Mouse (Mus musculus): ENCODE data around the gene Rnasek. TPM values are rescaled to one million over a fixed set of nuclear protein-coding genes. Genes with fewer than 3 reads are reported as not detected.

Gene Rnasek
- polyA plus RNA-seq, 1 experiment from 2014 or later, result 164 TPM

- Histone ChIP-seq H3K4me2 (replicated peaks; ENCODE audit: low read depth, low read length) (no peak overlapping the region), H3K9me3 (ENCODE audit: control insufficient read depth, low read depth, low read length) (no peaks in the 10 kb centered on the region), H3K27ac (ENCODE audit: low read length) (no peak overlapping the region), H3K9ac (replicated peaks; ENCODE audit: low read depth, low read length) (no peak overlapping the region), H3K4me3 (ENCODE audit: low read depth, low read length) (no peak overlapping the region), H3K27me3 (ENCODE audit: control insufficient read depth, insufficient read depth, low read length) (peaks cover 17% of the 10 kb centered on the region), H3K36me3 (ENCODE audit: control insufficient read depth, insufficient read depth, low read length) (no peaks in the 10 kb centered on the region; the same call in 1 of the 2 replicates), H3K4me1 (ENCODE audit: control insufficient read depth, insufficient read depth, low read length) (peaks cover 21% of the 10 kb centered on the region; the same call in 1 of the 2 replicates)
- WGBS, result 90% methylated on average over 15 of the region's 15 CpGs
- ATAC-seq (ENCODE audit: insufficient number of reproducible peaks, insufficient read depth, low FRiP score, low read depth), result no peak
Observed at GRCm38 (mm10) chr11:70218741-70219470, 20.7 kb downstream of the Rnasek start.

DNA sequence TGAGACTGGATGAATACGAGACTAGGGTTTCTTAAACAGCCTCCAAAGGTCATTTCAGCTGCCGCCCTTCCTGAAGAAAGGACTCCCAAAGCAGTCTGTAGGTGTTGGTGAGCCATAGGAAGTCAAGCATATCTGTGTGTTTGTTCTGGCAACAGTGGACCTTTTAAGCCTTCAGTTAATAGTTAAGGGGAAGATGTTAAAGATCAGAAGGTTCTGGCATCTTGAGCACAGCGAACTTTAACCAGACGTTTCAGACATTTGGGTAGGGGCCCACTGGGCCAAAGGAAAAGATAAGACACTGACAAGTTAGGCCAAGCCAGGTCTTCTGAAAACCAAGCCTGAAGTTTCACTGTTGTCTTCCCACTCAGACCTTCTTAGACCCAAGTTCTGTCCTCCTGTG is 21.6 kb downstream of the Rnasek start:
- no peak overlapping the region for H3K9ac ChIP-seq (replicated peaks; ENCODE audit: low read depth, low read length)
- no peaks in the 10 kb centered on the region; the same call in 1 of the 2 replicates for H3K36me3 ChIP-seq (ENCODE audit: control insufficient read depth, insufficient read depth, low read length)
- H3K27me3 ChIP-seq (ENCODE audit: control insufficient read depth, insufficient read depth, low read length), result peaks cover 22% of the 10 kb centered on the region
- H3K4me1 ChIP-seq (ENCODE audit: control insufficient read depth, insufficient read depth, low read length), result peaks cover 21% of the 10 kb centered on the region; the same call in 1 of the 2 replicates
- H3K4me3 ChIP-seq (ENCODE audit: low read depth, low read length), result no peak overlapping the region
- no peaks in the 10 kb centered on the region for H3K9me3 ChIP-seq (ENCODE audit: control insufficient read depth, low read depth, low read length)
- H3K4me2 ChIP-seq (replicated peaks; ENCODE audit: low read depth, low read length), result no peak overlapping the region
- WGBS, result 71% methylated on average over 4 of the region's 4 CpGs
- H3K27ac ChIP-seq (ENCODE audit: low read length), result no peak overlapping the region
- no peak for ATAC-seq (ENCODE audit: insufficient number of reproducible peaks, insufficient read depth, low FRiP score, low read depth)

DNA sequence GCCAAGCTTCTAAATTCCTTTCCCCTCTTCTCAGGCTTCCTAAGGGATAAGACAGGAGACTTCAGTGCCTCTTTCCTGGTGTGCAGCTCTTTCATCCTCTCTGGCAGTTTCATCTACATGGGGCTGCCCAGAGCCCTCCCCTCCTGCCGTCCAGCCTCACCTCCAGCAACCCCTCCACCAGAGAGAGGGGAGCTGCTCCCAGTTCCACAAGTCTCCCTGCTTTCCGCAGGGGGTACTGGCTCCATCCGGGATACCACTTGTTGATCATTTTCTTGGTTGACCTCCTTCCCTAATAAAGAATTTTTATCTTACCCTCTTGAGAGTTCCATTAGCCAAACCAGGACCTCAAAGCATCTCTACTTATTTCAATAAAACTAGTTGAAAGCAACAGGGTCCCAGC is 23.5 kb downstream of the Rnasek start:
- H3K27ac ChIP-seq (ENCODE audit: low read length), result no peak overlapping the region
- no peaks in the 10 kb centered on the region for H3K9me3 ChIP-seq (ENCODE audit: control insufficient read depth, low read depth, low read length)
- no peaks in the 10 kb centered on the region; the same call in 1 of the 2 replicates for H3K36me3 ChIP-seq (ENCODE audit: control insufficient read depth, insufficient read depth, low read length)
- WGBS, result 61% methylated on average over 3 of the region's 3 CpGs
- H3K4me1 ChIP-seq (ENCODE audit: control insufficient read depth, insufficient read depth, low read length), result peaks cover 16% of the 10 kb centered on the region; the same call in 1 of the 2 replicates
- ATAC-seq (ENCODE audit: insufficient number of reproducible peaks, insufficient read depth, low FRiP score, low read depth), result no peak
- peaks cover 22% of the 10 kb centered on the region for H3K27me3 ChIP-seq (ENCODE audit: control insufficient read depth, insufficient read depth, low read length)
- no peak overlapping the region for H3K9ac ChIP-seq (replicated peaks; ENCODE audit: low read depth, low read length)
- H3K4me3 ChIP-seq (ENCODE audit: low read depth, low read length), result no peak overlapping the region
- H3K4me2 ChIP-seq (replicated peaks; ENCODE audit: low read depth, low read length), result no peak overlapping the region

DNA sequence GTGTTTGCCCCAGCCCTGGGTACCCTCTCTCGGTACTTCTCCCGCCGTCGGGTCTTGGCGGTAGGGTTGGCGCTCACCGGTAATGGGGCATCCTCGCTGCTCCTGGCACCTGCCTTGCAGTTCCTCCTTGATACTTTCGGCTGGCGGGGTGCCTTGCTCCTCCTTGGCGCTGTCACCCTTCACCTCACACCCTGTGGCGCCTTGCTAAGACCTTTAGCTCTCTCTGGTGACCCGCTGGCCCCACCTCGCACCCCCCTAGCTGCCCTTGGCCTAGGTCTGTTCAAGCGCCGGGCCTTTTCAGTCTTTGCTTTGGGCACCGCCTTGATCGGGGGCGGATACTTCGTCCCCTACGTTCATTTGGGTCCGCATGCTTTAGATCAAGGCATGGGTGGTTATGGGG is 24.3 kb downstream of the Rnasek start:
- Histone ChIP-seq H3K27me3 (ENCODE audit: control insufficient read depth, insufficient read depth, low read length) (peaks cover 22% of the 10 kb centered on the region), H3K4me2 (replicated peaks; ENCODE audit: low read depth, low read length) (no peak overlapping the region)

DNA sequence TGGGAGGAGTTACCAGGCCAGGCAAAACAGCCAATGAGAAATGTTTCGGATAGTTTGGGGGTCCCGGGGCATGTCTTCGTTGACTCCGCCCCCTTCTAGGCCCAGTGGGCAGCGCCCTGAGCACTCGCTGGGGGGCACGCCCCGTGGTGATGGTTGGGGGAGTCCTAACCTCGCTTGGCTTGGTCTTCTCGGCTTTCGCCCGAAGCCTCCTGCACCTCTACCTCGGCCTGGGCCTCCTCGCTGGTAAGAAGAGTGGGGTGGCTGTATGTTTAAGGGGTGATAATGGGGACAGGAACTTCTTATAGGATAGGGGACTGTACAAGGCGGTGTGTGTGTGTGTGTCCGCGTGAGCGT is 24.8 kb downstream of the Rnasek start:
- Histone ChIP-seq H3K36me3 (ENCODE audit: control insufficient read depth, insufficient read depth, low read length) (no peaks in the 10 kb centered on the region; the same call in 1 of the 2 replicates), H3K9me3 (ENCODE audit: control insufficient read depth, low read depth, low read length) (no peaks in the 10 kb centered on the region), H3K4me2 (replicated peaks; ENCODE audit: low read depth, low read length) (peak overlapping the region; percentile 48), H3K27ac (ENCODE audit: low read length) (no peak overlapping the region), H3K9ac (replicated peaks; ENCODE audit: low read depth, low read length) (no peak overlapping the region), H3K4me1 (ENCODE audit: control insufficient read depth, insufficient read depth, low read length) (peaks cover 12% of the 10 kb centered on the region; the same call in 1 of the 2 replicates), H3K27me3 (ENCODE audit: control insufficient read depth, insufficient read depth, low read length) (peaks cover 22% of the 10 kb centered on the region), H3K4me3 (ENCODE audit: low read depth, low read length) (peak overlapping the region; percentile 25)
- ATAC-seq (ENCODE audit: insufficient number of reproducible peaks, insufficient read depth, low FRiP score, low read depth), result peak; percentile 4; the same call in 1 of the 2 replicates
- 9% methylated on average over 18 of the region's 18 CpGs for WGBS

More for the DNA sequence above, 24.3 kb downstream of the Rnasek start:
- Histone ChIP-seq H3K4me3 (ENCODE audit: low read depth, low read length) (no peak overlapping the region), H3K9me3 (ENCODE audit: control insufficient read depth, low read depth, low read length) (no peaks in the 10 kb centered on the region), H3K36me3 (ENCODE audit: control insufficient read depth, insufficient read depth, low read length) (no peaks in the 10 kb centered on the region; the same call in 1 of the 2 replicates), H3K4me1 (ENCODE audit: control insufficient read depth, insufficient read depth, low read length) (peaks cover 16% of the 10 kb centered on the region; the same call in 1 of the 2 replicates), H3K27ac (ENCODE audit: low read length) (no peak overlapping the region), H3K9ac (replicated peaks; ENCODE audit: low read depth, low read length) (no peak overlapping the region)
- WGBS, result 18% methylated on average over 22 of the region's 22 CpGs
- no peak for ATAC-seq (ENCODE audit: insufficient number of reproducible peaks, insufficient read depth, low FRiP score, low read depth)

- no peaks in the 10 kb centered on the region for H3K9me3 ChIP-seq (ENCODE audit: control insufficient read depth, low read depth, low read length)
- H3K4me1 ChIP-seq (ENCODE audit: control insufficient read depth, insufficient read depth, low read length), result peaks cover 11% of the 10 kb centered on the region; the same call in 1 of the 2 replicates
- H3K4me2 ChIP-seq (replicated peaks; ENCODE audit: low read depth, low read length), result peak overlapping the region; percentile 48
- H3K9ac ChIP-seq (replicated peaks; ENCODE audit: low read depth, low read length), result no peak overlapping the region; the same call in 1 of the 2 replicates
- peak overlapping the region; percentile 25 for H3K4me3 ChIP-seq (ENCODE audit: low read depth, low read length)
- H3K27me3 ChIP-seq (ENCODE audit: control insufficient read depth, insufficient read depth, low read length), result peaks cover 22% of the 10 kb centered on the region
- H3K36me3 ChIP-seq (ENCODE audit: control insufficient read depth, insufficient read depth, low read length), result no peaks in the 10 kb centered on the region; the same call in 1 of the 2 replicates
- WGBS, result 1% methylated on average over 46 of the region's 46 CpGs
- H3K27ac ChIP-seq (ENCODE audit: low read length), result no peak overlapping the region
- 0 out of 2 replicates have a peak, but pooled peaks have one; percentile 10 for ATAC-seq (ENCODE audit: insufficient number of reproducible peaks, insufficient read depth, low FRiP score, low read depth)
Observed at GRCm38 (mm10) chr11:70214191-70214855, 25.3 kb downstream of the Rnasek start.

GRCm38 (mm10) chr11:70213736-70214135 is 25.9 kb downstream of the Rnasek start:
- no peaks in the 10 kb centered on the region for H3K9me3 ChIP-seq (ENCODE audit: control insufficient read depth, low read depth, low read length)
- H3K4me3 ChIP-seq (ENCODE audit: low read depth, low read length), result peak overlapping the region; percentile 25
- no peak overlapping the region for H3K27ac ChIP-seq (ENCODE audit: low read length)
- H3K4me2 ChIP-seq (replicated peaks; ENCODE audit: low read depth, low read length), result peak overlapping the region; percentile 48
- H3K9ac ChIP-seq (replicated peaks; ENCODE audit: low read depth, low read length), result no peak overlapping the region; the same call in 1 of the 2 replicates
- H3K36me3 ChIP-seq (ENCODE audit: control insufficient read depth, insufficient read depth, low read length), result no peaks in the 10 kb centered on the region; the same call in 1 of the 2 replicates
- 8% methylated on average over 24 of the region's 26 CpGs for WGBS
- 0 out of 2 replicates have a peak, but pooled peaks have one; percentile 34 for ATAC-seq (ENCODE audit: insufficient number of reproducible peaks, insufficient read depth, low FRiP score, low read depth)
- H3K27me3 ChIP-seq (ENCODE audit: control insufficient read depth, insufficient read depth, low read length), result peaks cover 22% of the 10 kb centered on the region
- peaks cover 8% of the 10 kb centered on the region; the same call in 1 of the 2 replicates for H3K4me1 ChIP-seq (ENCODE audit: control insufficient read depth, insufficient read depth, low read length)

GRCm38 (mm10) chr11:70212896-70213295 is 26.7 kb downstream of the Rnasek start:
- 13% methylated on average over 9 of the region's 9 CpGs for WGBS
- Histone ChIP-seq H3K4me2 (replicated peaks; ENCODE audit: low read depth, low read length) (no peak overlapping the region), H3K4me1 (ENCODE audit: control insufficient read depth, insufficient read depth, low read length) (peaks cover 5% of the 10 kb centered on the region; the same call in 1 of the 2 replicates), H3K27ac (ENCODE audit: low read length) (no peak overlapping the region), H3K27me3 (ENCODE audit: control insufficient read depth, insufficient read depth, low read length) (peaks cover 22% of the 10 kb centered on the region), H3K9me3 (ENCODE audit: control insufficient read depth, low read depth, low read length) (no peaks in the 10 kb centered on the region), H3K36me3 (ENCODE audit: control insufficient read depth, insufficient read depth, low read length) (no peaks in the 10 kb centered on the region; the same call in 1 of the 2 replicates), H3K4me3 (ENCODE audit: low read depth, low read length) (no peak overlapping the region), H3K9ac (replicated peaks; ENCODE audit: low read depth, low read length) (no peak overlapping the region)
- ATAC-seq (ENCODE audit: insufficient number of reproducible peaks, insufficient read depth, low FRiP score, low read depth), result no peak
